Mouse (Mus musculus): ENCODE measurements around the gene Six5. TPM values are rescaled to one million over a fixed set of nuclear protein-coding genes. Genes with fewer than 3 reads are reported as not detected.
"Not testable (repeated sequence)": the region's sequence is repeated elsewhere in the genome, so short reads cannot be mapped to it uniquely, and the experiment has no call there.

Gene Six5
- total RNA-seq (2021), result 1 to 10 TPM; 2.0 to 2.6 TPM
- long read RNA-seq, result 0 reads

GRCm38 (mm10) chr7:19094471-19094825, at the start of gene Six5:
Six5 (plus strand) TSS chr7:19094594.
- no peak for DNase-seq (ENCODE audit: low spot score in 2 of 2)

- no peak for DNase-seq (ENCODE audit: low spot score in 2 of 2)
Measured at GRCm38 (mm10) chr7:19044616-19045015, 49.8 kb upstream of the Six5 start.

- DNase-seq (ENCODE audit: low spot score in 2 of 2), result no peak
Measured at GRCm38 (mm10) chr7:19046286-19047069, 47.9 kb upstream of the Six5 start.

DNA sequence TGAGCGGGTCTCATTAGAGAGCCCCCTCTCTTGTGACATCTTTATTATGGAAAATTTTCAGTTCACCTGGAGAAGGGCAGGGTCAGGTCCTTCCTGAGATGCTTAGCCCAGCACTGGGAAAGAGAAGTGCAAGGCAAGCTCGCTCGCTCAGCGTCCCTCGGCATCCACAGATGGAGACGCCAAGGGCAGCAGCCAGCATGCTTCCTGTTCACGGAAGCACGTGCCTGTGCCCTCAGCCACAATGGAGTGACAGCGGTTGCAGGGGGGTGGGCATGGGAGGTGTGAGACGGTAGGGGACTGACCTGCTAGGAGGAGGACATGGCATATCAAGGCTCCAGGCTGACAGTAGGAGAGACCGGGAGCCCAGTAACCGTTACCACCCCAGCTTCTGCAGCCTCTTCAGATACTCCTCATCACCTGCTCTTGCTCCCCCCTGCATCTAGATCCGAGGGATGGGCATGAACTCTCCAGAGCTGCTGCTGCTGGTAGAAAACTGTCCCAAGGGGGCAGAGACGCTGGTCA, 46.3 kb upstream of the Six5 start:
- no peak for DNase-seq (ENCODE audit: low spot score in 2 of 2)

GRCm38 (mm10) chr7:19049252-19049651, 45.1 kb upstream of the Six5 start:
- DNase-seq (ENCODE audit: low spot score in 2 of 2), result no peak

- no peak for DNase-seq (ENCODE audit: low spot score in 2 of 2)
Measured at GRCm38 (mm10) chr7:19050172-19050571, 44.2 kb upstream of the Six5 start.

GRCm38 (mm10) chr7:19051161-19051560, 43.2 kb upstream of the Six5 start:
- DNase-seq (ENCODE audit: low spot score in 2 of 2), result no peak

GRCm38 (mm10) chr7:19052345-19053135, 41.9 kb upstream of the Six5 start:
- DNase-seq (ENCODE audit: low spot score in 2 of 2), result peak; percentile 50 to 82

GRCm38 (mm10) chr7:19053136-19053532, 41.3 kb upstream of the Six5 start:
- no peak for DNase-seq (ENCODE audit: low spot score in 2 of 2)

DNA sequence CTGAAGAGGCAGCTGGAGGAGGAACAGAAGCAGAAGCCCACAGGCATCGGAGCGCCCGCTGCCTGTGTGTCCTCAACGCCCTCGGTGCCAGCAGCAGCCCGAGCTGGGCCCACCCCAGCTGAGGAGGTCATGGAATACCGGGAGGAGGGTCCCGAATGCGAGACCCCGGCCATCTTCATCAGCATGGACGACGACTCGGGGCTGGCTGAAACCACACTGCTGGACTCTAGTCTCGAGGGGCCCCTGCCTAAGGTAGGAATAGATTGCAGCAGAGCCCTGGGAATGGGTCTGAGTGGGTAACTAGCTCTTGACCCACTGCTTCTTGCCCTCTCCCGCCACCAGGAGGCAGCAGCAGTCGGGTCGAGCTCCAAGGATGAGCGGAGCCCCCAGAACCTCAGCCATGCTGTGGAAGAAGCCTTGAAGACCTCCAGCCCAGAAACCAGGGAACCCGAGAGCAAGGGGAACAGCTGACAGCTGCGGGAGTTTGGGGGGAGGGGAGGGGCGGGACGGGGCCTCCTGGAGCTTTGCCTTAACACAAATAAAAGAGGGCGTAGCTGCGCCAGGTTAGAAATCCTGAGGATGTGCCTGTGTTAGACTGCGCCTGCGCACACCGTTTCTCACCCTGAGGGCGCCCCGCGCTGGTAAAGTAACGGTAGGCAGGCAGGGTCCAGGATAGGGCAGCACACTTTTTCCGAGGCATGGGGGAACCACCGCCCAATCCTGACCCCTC, 40.2 kb upstream of the Six5 start, which contains the start of gene Rsph6a:
Gene Rsph6a, plus strand, starts transcription at position 644 of the 730 bp plus-strand sequence.
- no peak for DNase-seq (ENCODE audit: low spot score in 2 of 2)

DNA sequence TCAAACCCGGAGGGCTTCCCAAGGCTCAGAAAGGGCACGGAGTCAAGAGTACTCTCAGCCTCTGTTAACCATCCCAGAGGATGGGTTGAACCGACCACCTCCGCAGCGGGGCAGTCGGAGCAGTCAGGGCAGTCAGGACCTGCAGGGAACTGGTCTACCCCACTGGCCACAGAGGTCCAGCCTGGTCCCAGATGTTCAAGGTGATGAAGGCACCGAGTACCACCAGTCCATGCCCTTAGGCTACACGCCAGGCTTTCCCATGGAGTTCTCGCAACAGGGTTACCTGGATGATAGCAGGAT, 39.7 kb upstream of the Six5 start:
- DNase-seq (ENCODE audit: low spot score in 2 of 2), result no peak

DNA sequence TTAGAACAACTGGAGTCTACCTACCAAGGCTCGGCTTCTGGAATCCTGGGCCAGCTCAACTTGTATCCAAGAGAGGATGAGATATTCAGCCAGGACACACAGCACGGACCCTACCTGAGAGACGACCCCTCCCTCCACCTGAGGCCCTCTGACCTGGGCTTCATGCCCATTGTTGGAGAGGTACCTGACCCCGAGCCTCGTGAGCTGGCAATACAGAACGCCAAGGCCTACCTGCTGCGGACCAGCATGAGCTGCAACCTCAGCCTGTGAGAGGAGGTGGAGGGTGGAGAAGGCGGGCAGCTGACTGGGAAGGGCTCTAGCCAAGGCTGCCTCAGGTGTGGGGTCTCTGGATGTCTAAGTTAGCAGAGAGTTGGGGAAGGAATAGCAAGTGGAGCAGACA, 39.3 kb upstream of the Six5 start:
- no peak for DNase-seq (ENCODE audit: low spot score in 2 of 2)

DNA sequence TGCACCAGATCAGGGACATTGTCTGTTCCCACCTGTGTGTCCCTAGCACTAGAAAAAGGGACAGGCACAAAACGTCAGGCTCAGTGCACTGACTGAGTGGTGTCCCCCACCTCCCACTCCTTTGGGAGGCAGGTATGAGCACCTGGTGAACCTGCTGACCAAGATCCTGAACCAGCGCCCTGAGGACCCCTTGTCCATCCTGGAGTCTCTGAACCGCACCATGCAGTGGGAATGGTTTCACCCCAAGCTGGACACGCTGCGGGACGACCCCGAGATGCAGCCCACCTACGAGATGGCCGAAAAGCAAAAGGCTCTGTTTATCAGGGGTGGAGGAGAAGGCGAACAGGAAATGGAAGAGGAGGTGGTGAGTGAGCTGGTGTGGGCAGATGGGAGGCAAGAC, 37.0 kb upstream of the Six5 start:
- no peak for DNase-seq (ENCODE audit: low spot score in 2 of 2)

GRCm38 (mm10) chr7:19065896-19066295, 28.5 kb upstream of the Six5 start:
- DNase-seq (ENCODE audit: low spot score in 2 of 2), result no peak

GRCm38 (mm10) chr7:19067063-19067462, 27.3 kb upstream of the Six5 start:
- no peak for DNase-seq (ENCODE audit: low spot score in 2 of 2)

DNA sequence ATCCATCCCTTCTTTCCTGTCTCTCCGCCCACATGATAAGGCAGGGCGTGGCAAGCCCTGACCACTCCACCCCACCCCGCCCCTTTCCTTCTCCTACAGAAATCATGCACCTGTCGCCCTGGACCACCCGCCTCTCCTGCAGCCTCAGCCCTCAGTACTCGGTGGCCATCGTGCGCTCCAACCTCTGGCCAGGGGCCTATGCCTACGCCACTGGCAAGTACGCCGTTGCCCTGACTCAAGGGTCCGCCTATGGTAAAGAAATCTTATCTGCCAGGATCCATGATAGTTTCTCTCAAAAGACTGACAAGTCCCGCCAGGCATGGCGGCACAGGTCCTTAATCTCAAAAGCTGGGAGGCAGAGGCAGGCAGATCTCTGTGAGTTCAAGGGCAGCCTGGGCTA, 26.5 kb upstream of the Six5 start:
- DNase-seq (ENCODE audit: low spot score in 2 of 2), result no peak

DNA sequence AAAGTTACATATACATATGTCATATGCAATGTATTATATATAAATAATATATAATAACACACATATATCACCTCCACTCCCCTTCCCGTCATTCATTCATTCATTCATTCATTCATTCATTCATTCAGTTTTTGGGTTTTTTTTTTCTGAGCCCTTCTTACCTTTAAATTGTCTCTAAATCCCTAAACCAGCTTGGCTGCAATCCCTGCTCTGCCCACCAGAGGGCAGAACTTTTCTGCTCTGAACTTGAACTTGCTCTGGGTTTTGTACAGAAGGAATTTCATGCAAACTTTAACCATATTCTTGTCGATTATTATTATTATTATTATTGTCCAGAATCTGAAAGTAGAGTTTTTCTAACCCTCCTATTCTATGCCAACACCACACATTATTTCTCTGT, 25.7 kb upstream of the Six5 start:
- DNase-seq (ENCODE audit: low spot score in 2 of 2), result peak in 1 of 2 experiments; percentile 82

- DNase-seq (ENCODE audit: low spot score in 2 of 2), result no peak
Measured at GRCm38 (mm10) chr7:19069500-19069899, 24.9 kb upstream of the Six5 start.

DNA sequence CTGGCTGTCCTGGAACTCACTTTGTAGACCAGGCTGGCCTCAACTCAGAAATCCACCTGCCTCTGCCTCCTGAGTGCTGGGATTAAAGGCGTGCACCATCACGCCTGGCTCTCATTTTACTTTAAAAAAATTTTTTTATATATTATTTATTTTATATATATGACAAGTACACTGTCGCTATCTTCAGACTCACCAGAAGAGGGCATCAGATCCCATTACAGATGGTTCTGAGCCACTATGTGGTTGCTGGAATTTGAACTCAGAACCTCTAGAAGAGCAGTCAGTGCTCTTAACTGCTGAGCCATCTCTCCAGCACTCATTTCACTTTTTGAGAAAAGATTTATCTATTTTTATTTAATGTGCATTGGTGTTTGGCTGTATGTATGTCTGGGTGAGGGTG, 23.4 kb upstream of the Six5 start:
- not testable (repeated sequence) for DNase-seq (ENCODE audit: low spot score in 2 of 2)

DNA sequence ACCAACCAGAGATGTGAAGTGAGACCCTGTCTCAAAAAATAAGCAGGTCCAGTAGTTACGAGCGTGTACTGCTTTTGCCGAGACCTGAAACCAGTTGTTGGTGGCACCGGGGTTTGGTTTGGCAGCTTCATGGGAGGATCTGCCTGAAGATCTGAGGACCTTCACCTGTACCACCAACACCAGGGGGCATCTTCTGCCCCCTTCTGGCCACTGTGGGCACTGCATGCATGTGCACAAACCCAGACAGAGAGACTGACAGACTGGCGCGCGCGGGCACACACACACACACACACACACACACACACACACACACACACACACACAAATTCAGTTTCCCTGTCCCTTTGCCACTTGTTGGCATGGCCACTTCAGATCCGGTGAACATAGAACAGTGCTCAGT, 20.9 kb upstream of the Six5 start:
- peak in 1 of 2 experiments; percentile 55 for DNase-seq (ENCODE audit: low spot score in 2 of 2)

DNA sequence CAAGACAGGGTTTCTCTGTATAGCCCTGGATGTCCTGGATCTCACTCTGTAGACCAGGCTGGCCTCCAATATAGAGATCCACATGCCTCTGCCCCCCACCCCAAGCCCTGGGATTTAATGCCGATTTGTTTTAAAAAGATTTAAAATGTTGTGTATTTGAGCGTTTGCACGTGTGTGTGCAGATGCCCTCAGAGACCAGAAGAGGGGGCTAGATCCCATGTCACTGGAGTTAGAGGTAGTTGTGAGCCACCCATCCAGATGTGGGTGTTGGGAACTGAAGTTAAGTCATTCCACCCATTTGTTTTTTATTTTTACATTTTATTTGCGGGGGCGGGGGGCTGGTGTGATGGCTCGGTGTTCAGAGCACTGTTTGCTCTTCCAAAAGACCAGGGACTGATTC, 19.9 kb upstream of the Six5 start:
- DNase-seq (ENCODE audit: low spot score in 2 of 2), result no peak

GRCm38 (mm10) chr7:19075231-19075630, 19.2 kb upstream of the Six5 start:
- DNase-seq (ENCODE audit: low spot score in 2 of 2), result no peak

Data from layer of hippocampus, adult 18-20 months (tissue).